Mouse (Mus musculus) layer of hippocampus, adult 2 months (tissue): ENCODE data around the gene Agtrap. TPM values are rescaled to one million over a fixed set of nuclear protein-coding genes. Genes with fewer than 3 reads are reported as not detected.
"Not testable (repeated sequence)": the region's sequence is repeated elsewhere in the genome, so short reads cannot be mapped to it uniquely, and the experiment has no call there.

ENCODE experiments used
- DNase-seq, 2 experiments: peaks; one replicate each; pipeline ENCODE4 v3.0.0; 2022; ENCODE audit warnings: low spot score in 2 of 2
- H3K27ac ChIP-seq: fragments of 200-600 bp; 2 replicates; pipeline ENCODE4 v1.8.1; 2022
- H3K4me3 ChIP-seq: fragments of 200-600 bp; 2 replicates; pipeline ENCODE4 v1.8.1; 2022; ENCODE audit warnings: mild to moderate bottlenecking
- CTCF ChIP-seq: fragments of 200-600 bp; conservative IDR thresholded peaks from 2 replicates; pipeline ENCODE4 v1.8.1; 2022; ENCODE audit warnings: antibody characterized with exemption, mild to moderate bottlenecking, moderate library complexity
- total RNA-seq, 2 experiments: library from RNA; stranded (reverse); gene quantifications; 2 replicates each; pipeline ENCODE4 v1.2.3; 2021

Gene Agtrap
- total RNA-seq, 2 experiments from 2014 or later: 7.2 to 9.8 TPM

GRCm38 (mm10) chr4:148119578-148119977 lies 31.7 kb upstream of the Agtrap start:
- not testable (repeated sequence) for DNase-seq, H3K4me3 ChIP-seq, H3K27ac ChIP-seq
- peak; percentile 52 for TF ChIP-seq CTCF

- TF ChIP-seq CTCF: peak; percentile 64
- DNase-seq: no peak
- Histone ChIP-seq H3K4me3 (no peak overlapping the region), H3K27ac (no peak overlapping the region)
These were observed 29.6 kb upstream of the Agtrap start for GRCm38 (mm10) chr4:148117392-148117791.

GRCm38 (mm10) chr4:148116657-148117056 lies 28.8 kb upstream of the Agtrap start:
- peak; percentile 64 for TF ChIP-seq CTCF
- H3K4me3 ChIP-seq: no peak overlapping the region
- DNase-seq: no peak
- H3K27ac ChIP-seq: no peak overlapping the region

GRCm38 (mm10) chr4:148115467-148115866 lies 27.6 kb upstream of the Agtrap start:
- peak; percentile 69 for TF ChIP-seq CTCF
- DNase-seq: no peak
- Histone ChIP-seq H3K4me3 (no peak overlapping the region), H3K27ac (no peak overlapping the region)

- Histone ChIP-seq H3K4me3 (no peak overlapping the region; the same call in 1 of the 2 replicates), H3K27ac (no peak overlapping the region)
- peak; percentile 84 to 90 for DNase-seq
- TF ChIP-seq CTCF: peak; percentile 97
These were observed 27.0 kb upstream of the Agtrap start for GRCm38 (mm10) chr4:148114758-148115391.

- no peak for TF ChIP-seq CTCF
- no peak for DNase-seq
- H3K27ac ChIP-seq: no peak overlapping the region
These were observed 24.7 kb upstream of the Agtrap start for GRCm38 (mm10) chr4:148112519-148112918.

GRCm38 (mm10) chr4:148109215-148109614 lies 21.4 kb upstream of the Agtrap start:
- H3K4me3 ChIP-seq: no peak overlapping the region
- no peak for TF ChIP-seq CTCF
- H3K27ac ChIP-seq: no peak overlapping the region
- no peak for DNase-seq

More at GRCm38 (mm10) chr4:148112519-148112918, 24.7 kb upstream of the Agtrap start:
- H3K4me3 ChIP-seq: no peak overlapping the region

GRCm38 (mm10) chr4:148108565-148109100 lies 20.8 kb upstream of the Agtrap start:
- TF ChIP-seq CTCF: no peak
- DNase-seq: no peak
- H3K4me3 ChIP-seq: no peak overlapping the region
- no peak overlapping the region for H3K27ac ChIP-seq

- no peak for DNase-seq
- TF ChIP-seq CTCF: no peak
- peak overlapping the region; percentile 9; the same call in 1 of the 2 replicates for H3K4me3 ChIP-seq
- H3K27ac ChIP-seq: no peak overlapping the region
These were observed 19.9 kb upstream of the Agtrap start for GRCm38 (mm10) chr4:148107621-148108291.

- Histone ChIP-seq H3K27ac (no peak overlapping the region), H3K4me3 (no peak overlapping the region)
- DNase-seq: no peak
- no peak for TF ChIP-seq CTCF
These were observed 16.3 kb upstream of the Agtrap start for GRCm38 (mm10) chr4:148104146-148104545.

- Histone ChIP-seq H3K4me3 (peak overlapping the region; percentile 55), H3K27ac (peak overlapping the region; percentile 63)
- DNase-seq: peak; percentile 71 to 79
- TF ChIP-seq CTCF: peak; percentile 89
These were observed 14.1 kb upstream of the Agtrap start for GRCm38 (mm10) chr4:148101801-148102527.

GRCm38 (mm10) chr4:148098666-148099065 lies 10.8 kb upstream of the Agtrap start:
- no peak for TF ChIP-seq CTCF

GRCm38 (mm10) chr4:148097936-148098335 lies 10.1 kb upstream of the Agtrap start:
- DNase-seq: no peak
- no peak overlapping the region for H3K4me3 ChIP-seq
- no peak for TF ChIP-seq CTCF
- no peak overlapping the region for H3K27ac ChIP-seq

More at GRCm38 (mm10) chr4:148098666-148099065, 10.8 kb upstream of the Agtrap start:
- DNase-seq: no peak
- no peak overlapping the region for H3K4me3 ChIP-seq
- H3K27ac ChIP-seq: no peak overlapping the region
